Mouse (Mus musculus): ENCODE data around the gene Amotl2.

DNA sequence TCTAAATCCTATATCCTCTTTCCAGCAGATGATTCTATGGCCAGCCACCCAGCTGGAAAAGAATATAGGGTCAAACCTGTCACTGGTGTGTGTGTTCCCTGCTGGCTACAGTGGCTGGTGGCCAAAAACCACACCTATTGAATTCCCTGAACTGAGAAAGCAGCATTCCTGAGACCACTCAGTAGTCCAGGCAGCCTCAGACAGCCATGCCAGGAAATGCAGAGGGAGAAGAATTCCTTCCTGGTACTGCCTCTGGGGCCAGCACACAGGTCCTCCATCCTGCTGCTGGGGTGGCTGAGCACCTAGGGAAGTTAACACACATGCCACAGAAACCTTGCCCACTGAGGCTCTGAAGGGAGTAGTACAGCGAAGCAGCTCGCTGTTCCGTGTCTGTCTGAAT lies 50.3 kb downstream of the Amotl2 start:
- TF ChIP-seq EP300 (IDR thresholded peaks at IDR 0.05; ENCODE audit: low read depth) (no peak), CTCF (IDR thresholded peaks at IDR 0.05; ENCODE audit: low read depth) (no peak)

All from liver, postnatal 0 days (tissue).